Mouse (Mus musculus): ENCODE measurements at regions not wholly inside any gene's neighbourhood (a gene's known extent, or its start where the extent isn't known, plus 50 kb on each side); places are given as distances from the start of the nearest gene placed in this dataset.

DNA sequence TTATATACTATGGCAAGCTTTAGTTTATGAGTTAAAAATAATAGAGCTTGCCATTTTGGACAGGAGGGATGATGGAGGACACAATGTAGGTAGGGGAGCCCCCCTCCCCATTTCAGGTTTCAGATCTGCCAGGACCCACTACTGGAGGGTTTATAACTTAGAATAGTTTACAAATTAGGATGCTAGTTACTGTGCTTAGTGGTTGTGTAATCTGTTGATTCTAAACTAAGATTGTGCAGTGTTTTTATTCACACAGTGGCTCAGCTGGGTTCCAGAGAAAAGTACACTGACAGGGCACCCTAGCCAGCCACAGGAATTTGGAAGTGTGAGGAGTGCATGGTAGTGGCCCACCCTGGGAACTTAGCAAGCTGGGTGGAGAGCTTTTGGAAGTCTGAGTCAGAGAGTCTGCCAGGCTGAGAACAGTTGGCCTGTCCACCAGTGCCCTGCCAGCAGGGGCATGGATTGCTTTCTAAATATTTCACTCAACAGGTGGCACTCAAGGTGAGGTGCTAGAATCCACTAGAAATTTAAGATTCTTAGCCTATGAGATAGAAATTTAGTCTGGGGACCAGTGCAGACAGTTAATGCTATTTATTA lies 303.9 kb upstream of the Gm21798 start:
- no peak for DNase-seq
- no peak overlapping the region for H3K4me3 ChIP-seq (replicated peaks; ENCODE audit: extremely low read depth, low read depth, low read length)
- no peaks in the 10 kb centered on the region for H3K4me1 ChIP-seq (ENCODE audit: control insufficient read depth, insufficient read depth, low read length)
- TF ChIP-seq POLR2A (IDR thresholded peaks at IDR 0.05; ENCODE audit: borderline replicate concordance, extremely low read depth, low read depth, low read length) (no peak), CTCF (IDR thresholded peaks at IDR 0.05; ENCODE audit: insufficient read depth, low read length) (no peak)

DNA sequence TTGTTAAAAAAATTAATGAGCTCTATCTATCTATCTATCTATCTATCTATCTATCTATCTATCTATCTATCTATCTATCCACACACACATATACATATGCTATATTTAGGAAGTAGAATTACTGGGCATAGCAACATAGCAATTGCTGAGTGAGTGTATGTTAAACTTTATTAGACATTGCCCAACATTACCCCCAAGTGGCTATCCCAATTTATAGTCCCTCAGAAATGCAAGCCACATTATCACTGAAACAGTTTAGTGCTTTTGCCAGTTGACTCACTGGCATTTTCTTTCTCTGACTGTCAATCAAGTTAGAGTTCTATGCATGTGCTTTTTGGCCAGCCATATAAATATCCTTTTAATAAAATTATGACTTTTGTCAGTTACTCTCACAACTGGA lies 302.3 kb upstream of the Gm21798 start:
- Histone ChIP-seq H3K4me1 (ENCODE audit: control insufficient read depth, insufficient read depth, low read length) (no peaks in the 10 kb centered on the region), H3K4me3 (replicated peaks; ENCODE audit: extremely low read depth, low read depth, low read length) (no peak overlapping the region)
- no peak for DNase-seq
- TF ChIP-seq POLR2A (IDR thresholded peaks at IDR 0.05; ENCODE audit: borderline replicate concordance, extremely low read depth, low read depth, low read length) (no peak), CTCF (IDR thresholded peaks at IDR 0.05; ENCODE audit: insufficient read depth, low read length) (no peak)

DNA sequence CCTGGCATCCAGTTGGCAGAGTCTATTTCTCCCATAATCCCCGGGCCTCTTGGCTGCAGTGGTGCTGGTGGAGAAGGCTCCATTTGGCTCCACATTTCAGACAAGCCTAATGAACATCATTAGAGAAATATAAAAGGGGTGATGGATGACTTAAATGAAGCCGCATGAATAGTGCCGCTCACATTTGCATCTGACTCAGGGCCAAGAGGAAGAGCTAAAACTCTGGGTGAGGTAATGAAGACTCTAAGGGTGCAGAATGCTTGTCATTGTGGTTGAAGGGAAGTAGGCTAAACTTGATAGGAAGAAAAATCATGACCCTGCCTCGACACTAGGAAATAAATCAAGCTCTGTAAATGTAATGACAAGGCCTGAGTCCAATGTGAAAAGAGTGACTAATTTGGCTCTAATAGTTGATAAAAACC lies 298.3 kb upstream of the Gm21798 start:
- TF ChIP-seq CTCF (IDR thresholded peaks at IDR 0.05; ENCODE audit: insufficient read depth, low read length), result no peak
- TF ChIP-seq POLR2A (IDR thresholded peaks at IDR 0.05; ENCODE audit: borderline replicate concordance, extremely low read depth, low read depth, low read length), result no peak
- Histone ChIP-seq H3K4me1 (ENCODE audit: control insufficient read depth, insufficient read depth, low read length) (no peaks in the 10 kb centered on the region), H3K4me3 (replicated peaks; ENCODE audit: extremely low read depth, low read depth, low read length) (no peak overlapping the region)
- DNase-seq, result no peak
- 50% methylated on average over 4 of the region's 4 CpGs for WGBS

DNA sequence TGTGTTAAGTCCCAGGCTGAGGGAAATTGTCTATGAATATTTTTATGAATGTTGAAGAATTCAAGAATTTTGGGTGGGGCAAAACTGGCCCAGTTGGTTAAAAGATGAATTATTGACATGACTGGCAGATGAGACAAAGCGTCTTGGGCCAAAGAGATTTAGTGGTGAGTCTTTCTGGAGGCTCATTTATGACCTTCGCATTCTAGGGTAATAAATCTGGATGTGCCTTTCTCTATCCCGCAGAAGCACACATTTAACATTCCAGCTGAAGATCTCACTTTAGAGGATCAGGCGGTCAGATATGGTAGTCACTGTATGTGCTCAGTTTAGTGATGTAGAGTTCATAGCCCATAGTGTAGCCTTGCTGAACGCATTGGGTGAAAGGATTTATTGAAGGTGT lies 296.9 kb upstream of the Gm21798 start:
- WGBS, result 90% methylated on average over 5 of the region's 5 CpGs
- TF ChIP-seq CTCF (IDR thresholded peaks at IDR 0.05; ENCODE audit: insufficient read depth, low read length) (no peak), POLR2A (IDR thresholded peaks at IDR 0.05; ENCODE audit: borderline replicate concordance, extremely low read depth, low read depth, low read length) (no peak)
- H3K4me1 ChIP-seq (ENCODE audit: control insufficient read depth, insufficient read depth, low read length), result no peaks in the 10 kb centered on the region
- H3K4me3 ChIP-seq (replicated peaks; ENCODE audit: extremely low read depth, low read depth, low read length), result no peak overlapping the region
- no peak for DNase-seq

DNA sequence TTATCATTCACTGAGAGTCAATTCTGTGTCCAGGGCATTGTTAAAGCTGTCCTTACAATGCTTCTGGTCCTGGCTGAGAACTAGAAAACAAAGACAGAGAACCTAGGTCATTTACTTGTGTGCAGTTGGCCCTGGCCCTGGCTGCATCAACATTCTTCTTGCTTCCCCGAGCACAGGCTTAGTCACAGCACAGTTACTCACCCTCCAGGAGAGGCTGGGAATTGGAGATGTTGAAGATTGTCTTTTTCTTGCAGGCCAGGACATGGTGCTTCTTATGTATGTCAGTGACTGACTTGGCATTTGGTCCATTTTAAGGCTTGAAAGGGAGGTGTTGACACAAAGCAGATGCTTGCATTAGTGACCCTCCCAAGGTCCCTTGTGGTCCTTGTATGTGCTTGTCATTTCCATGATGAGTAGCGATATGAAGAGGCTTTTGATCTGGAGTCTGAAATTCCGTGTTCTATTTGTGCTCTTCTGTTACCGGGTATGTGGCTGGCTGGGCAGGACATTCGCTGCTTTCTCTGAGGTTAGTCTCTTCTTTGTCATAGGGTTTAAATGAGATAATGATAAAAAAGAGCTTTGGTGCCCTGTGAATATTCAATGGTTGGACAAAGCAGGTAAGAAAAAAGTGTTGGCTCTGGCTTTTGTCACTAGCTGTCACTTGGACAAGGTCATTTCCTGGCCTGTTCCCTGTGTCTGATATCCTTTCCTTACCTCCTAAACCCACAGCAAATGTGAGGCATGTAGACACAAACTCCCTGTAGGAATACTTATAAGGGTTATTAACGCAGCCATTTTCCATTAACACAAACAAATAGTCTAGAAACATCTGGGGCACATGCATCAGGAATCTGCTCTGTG lies 285.0 kb upstream of the Gm21798 start:
- WGBS, result 68% methylated on average over 6 of the region's 6 CpGs
- Histone ChIP-seq H3K4me1 (ENCODE audit: control insufficient read depth, insufficient read depth, low read length) (no peaks in the 10 kb centered on the region), H3K4me3 (replicated peaks; ENCODE audit: extremely low read depth, low read depth, low read length) (no peak overlapping the region)
- no peak for DNase-seq
- no peak for TF ChIP-seq CTCF (IDR thresholded peaks at IDR 0.05; ENCODE audit: insufficient read depth, low read length)
- no peak for TF ChIP-seq POLR2A (IDR thresholded peaks at IDR 0.05; ENCODE audit: borderline replicate concordance, extremely low read depth, low read depth, low read length)

DNA sequence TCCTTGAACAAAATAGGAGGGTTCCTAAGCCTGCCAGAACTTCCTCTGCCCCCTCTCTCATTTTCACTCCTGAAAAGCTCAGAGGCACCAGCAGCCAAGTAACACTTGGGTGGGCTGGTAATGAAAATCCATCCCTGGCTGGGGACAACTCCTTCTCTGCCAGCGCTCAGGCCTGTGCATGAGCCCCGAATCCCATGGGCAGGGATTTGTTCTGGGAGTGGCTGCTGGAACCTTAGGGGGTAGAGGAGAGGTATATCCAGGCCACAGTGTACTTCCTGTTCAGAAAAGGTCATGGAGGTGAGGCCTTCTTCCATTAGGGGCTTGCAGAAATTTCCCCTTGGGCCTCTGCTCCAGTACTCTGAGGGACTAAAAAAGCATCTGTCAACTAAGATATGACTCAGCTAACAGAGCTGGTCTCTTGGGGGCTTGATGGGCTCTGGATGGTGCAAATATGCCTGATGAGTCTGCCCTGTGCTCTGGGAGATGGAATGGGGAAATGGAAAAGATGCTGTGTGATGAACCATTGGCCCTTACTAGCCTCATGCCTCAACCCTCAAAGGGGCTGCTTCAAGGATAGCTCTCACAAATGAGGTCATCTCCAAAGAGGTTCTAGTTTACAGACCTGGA lies 284.2 kb upstream of the Gm21798 start:
- no peak overlapping the region for H3K4me3 ChIP-seq (replicated peaks; ENCODE audit: extremely low read depth, low read depth, low read length)
- no peak for TF ChIP-seq POLR2A (IDR thresholded peaks at IDR 0.05; ENCODE audit: borderline replicate concordance, extremely low read depth, low read depth, low read length)
- no peak for TF ChIP-seq CTCF (IDR thresholded peaks at IDR 0.05; ENCODE audit: insufficient read depth, low read length)
- no peaks in the 10 kb centered on the region for H3K4me1 ChIP-seq (ENCODE audit: control insufficient read depth, insufficient read depth, low read length)
- DNase-seq, result no peak
- WGBS, result 74% methylated on average over 2 of the region's 2 CpGs

DNA sequence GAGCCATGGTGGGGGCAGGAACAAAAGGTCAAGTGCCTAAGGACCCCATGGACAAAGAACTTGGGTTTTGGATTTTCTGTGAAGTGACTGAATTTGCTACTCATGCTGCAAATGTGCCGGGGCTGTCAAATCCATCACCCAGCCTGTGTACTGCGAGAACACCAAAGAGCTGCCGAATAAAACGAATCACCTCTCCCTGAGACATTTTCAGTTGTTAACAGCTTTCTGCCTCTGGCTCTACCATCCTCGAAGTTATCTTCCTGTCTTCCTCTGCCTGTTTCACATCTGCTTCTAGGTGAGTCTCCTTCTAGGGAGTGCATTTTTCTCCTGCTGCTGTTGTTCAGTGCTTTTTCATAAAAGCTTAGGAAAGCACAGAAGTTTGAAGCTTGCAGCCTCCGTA lies 283.3 kb upstream of the Gm21798 start:
- TF ChIP-seq CTCF (IDR thresholded peaks at IDR 0.05; ENCODE audit: insufficient read depth, low read length) (no peak), POLR2A (IDR thresholded peaks at IDR 0.05; ENCODE audit: borderline replicate concordance, extremely low read depth, low read depth, low read length) (no peak)
- Histone ChIP-seq H3K4me3 (replicated peaks; ENCODE audit: extremely low read depth, low read depth, low read length) (no peak overlapping the region), H3K4me1 (ENCODE audit: control insufficient read depth, insufficient read depth, low read length) (no peaks in the 10 kb centered on the region)
- no peak for DNase-seq
- 58% methylated on average over 6 of the region's 6 CpGs for WGBS

DNA sequence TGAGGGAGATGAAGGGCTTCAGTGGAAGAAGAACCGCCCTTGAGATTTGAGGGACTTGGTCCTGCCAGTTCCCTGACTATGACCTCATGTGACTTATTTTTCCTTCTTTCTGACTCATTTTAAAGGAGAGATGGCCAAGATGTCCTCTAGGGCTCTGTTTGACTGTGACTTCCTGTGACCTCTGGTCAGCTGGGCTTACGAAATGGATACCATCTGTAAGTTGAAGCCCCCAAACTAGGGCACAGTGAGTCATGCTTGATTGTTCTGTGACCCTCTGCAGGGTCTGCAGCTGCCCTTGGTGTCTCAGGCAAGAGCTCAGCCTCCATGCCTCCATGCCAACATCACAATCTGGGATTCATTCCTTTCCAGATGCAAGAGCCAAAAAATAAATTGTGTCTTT lies 282.3 kb upstream of the Gm21798 start:
- no peak for DNase-seq
- 59% methylated on average over 2 of the region's 2 CpGs for WGBS
- Histone ChIP-seq H3K4me3 (replicated peaks; ENCODE audit: extremely low read depth, low read depth, low read length) (no peak overlapping the region), H3K4me1 (ENCODE audit: control insufficient read depth, insufficient read depth, low read length) (no peaks in the 10 kb centered on the region)
- TF ChIP-seq CTCF (IDR thresholded peaks at IDR 0.05; ENCODE audit: insufficient read depth, low read length) (no peak), POLR2A (IDR thresholded peaks at IDR 0.05; ENCODE audit: borderline replicate concordance, extremely low read depth, low read depth, low read length) (no peak)

DNA sequence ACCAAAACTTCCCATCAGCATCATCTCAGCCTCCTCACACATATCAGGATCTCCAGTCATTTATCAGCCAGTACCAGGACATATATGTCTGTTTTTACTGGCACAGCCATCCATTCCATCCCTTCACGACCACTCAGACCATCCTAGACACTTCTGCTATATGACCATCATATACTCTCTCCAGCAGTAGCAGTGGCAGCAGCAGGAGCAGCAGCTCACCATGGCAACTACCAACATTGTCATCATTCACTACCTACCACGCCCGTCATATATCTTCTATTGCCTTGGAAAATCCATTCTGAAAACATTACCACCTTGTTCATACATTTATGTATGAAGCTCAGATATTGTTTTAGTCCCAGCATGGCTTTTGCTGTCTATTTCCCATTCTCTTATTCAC lies 276.1 kb upstream of the Gm21798 start:
- no peak for DNase-seq
- TF ChIP-seq CTCF (IDR thresholded peaks at IDR 0.05; ENCODE audit: insufficient read depth, low read length), result no peak
- no peak for TF ChIP-seq POLR2A (IDR thresholded peaks at IDR 0.05; ENCODE audit: borderline replicate concordance, extremely low read depth, low read depth, low read length)
- 88% methylated on average over 3 of the region's 3 CpGs for WGBS
- 0 out of 2 replicates have a peak, but pooled peaks cover 4% of the 10 kb centered on the region for H3K4me1 ChIP-seq (ENCODE audit: control insufficient read depth, insufficient read depth, low read length)
- H3K4me3 ChIP-seq (replicated peaks; ENCODE audit: extremely low read depth, low read depth, low read length), result no peak overlapping the region
